Mouse (Mus musculus) heart, postnatal 0 days (tissue): ENCODE measurements around the gene Ccdc88c.

ENCODE experiments used
- CTCF ChIP-seq: IDR thresholded peaks from 2 replicates; pipeline ENCODE4 v1.5.1; 2016; ENCODE audit warnings: antibody characterized with exemption, control low read depth, low read depth
- EP300 ChIP-seq: IDR thresholded peaks from 2 replicates; pipeline ENCODE4 v1.6.1; 2016; ENCODE audit warnings: antibody characterized with exemption, low read depth

GRCm38 (mm10) chr12:100862272-100862671 lies 166.6 kb downstream of the Ccdc88c start:
- TF ChIP-seq CTCF (no peak), EP300 (no peak)
